Mouse (Mus musculus): ENCODE measurements around the gene Gls2. TPM values are rescaled to one million over a fixed set of nuclear protein-coding genes. Genes with fewer than 3 reads are reported as not detected.

Gene Gls2
- total RNA-seq, 2 experiments from 2014 or later = 33.0 to 39.9 TPM

- DNase-seq (ENCODE audit: low spot score in 2 of 2) = no peak
Observed at GRCm38 (mm10) chr10:128231146-128231545, 36.9 kb downstream of the Gls2 start.

GRCm38 (mm10) chr10:128231697-128232419 lies 37.6 kb downstream of the Gls2 start, which contains the start of gene Timeless:
Gene Timeless (plus strand): TSS chr10:128232065.
- DNase-seq (ENCODE audit: low spot score in 2 of 2) = peak; percentile 77 to 87

- peak; percentile 56 to 57 for DNase-seq (ENCODE audit: low spot score in 2 of 2)
Observed at GRCm38 (mm10) chr10:128232420-128232985, 38.2 kb downstream of the Gls2 start.

- DNase-seq (ENCODE audit: low spot score in 2 of 2) = no peak
Observed at GRCm38 (mm10) chr10:128236321-128236720, 42.1 kb downstream of the Gls2 start.

- peak; percentile 22 to 36 for DNase-seq (ENCODE audit: low spot score in 2 of 2)
Observed at GRCm38 (mm10) chr10:128237807-128238480, 43.7 kb downstream of the Gls2 start.

- no peak for DNase-seq (ENCODE audit: low spot score in 2 of 2)
Observed at GRCm38 (mm10) chr10:128239140-128239539, 44.9 kb downstream of the Gls2 start.

- DNase-seq (ENCODE audit: low spot score in 2 of 2) = no peak
Observed at GRCm38 (mm10) chr10:128240131-128240530, 45.9 kb downstream of the Gls2 start.

- DNase-seq (ENCODE audit: low spot score in 2 of 2) = no peak
Observed at GRCm38 (mm10) chr10:128243252-128243651, 49.0 kb downstream of the Gls2 start.

GRCm38 (mm10) chr10:128244121-128244520 lies 49.9 kb downstream of the Gls2 start:
- no peak for DNase-seq (ENCODE audit: low spot score in 2 of 2)

- no peak for DNase-seq (ENCODE audit: low spot score in 2 of 2)
Observed at GRCm38 (mm10) chr10:128247020-128247732, 52.9 kb downstream of the Gls2 start.

- DNase-seq (ENCODE audit: low spot score in 2 of 2) = no peak
Observed at GRCm38 (mm10) chr10:128250565-128250964, 56.3 kb downstream of the Gls2 start.

GRCm38 (mm10) chr10:128253677-128254255 lies 59.5 kb downstream of the Gls2 start, which contains the start of gene Apon:
Gene Apon (plus strand): TSS chr10:128254096.
- no peak for DNase-seq (ENCODE audit: low spot score in 2 of 2)

- no peak for DNase-seq (ENCODE audit: low spot score in 2 of 2)
Observed at GRCm38 (mm10) chr10:128255925-128256324, 61.7 kb downstream of the Gls2 start.

GRCm38 (mm10) chr10:128256328-128256727 lies 62.1 kb downstream of the Gls2 start:
- peak; percentile 15 to 21 for DNase-seq (ENCODE audit: low spot score in 2 of 2)

GRCm38 (mm10) chr10:128258953-128259352 lies 64.7 kb downstream of the Gls2 start:
- no peak for DNase-seq (ENCODE audit: low spot score in 2 of 2)

Other genes starting within 250 kb of the Gls2 start
- gene Hsd17b6, start 186.8 kb upstream of the Gls2 start, total RNA-seq (2021) = not detected
- 1 to 10 TPM; 8.9 to 9.1 TPM for gene Prim1, start 179.3 kb upstream of the Gls2 start, total RNA-seq (2021)
- 100 to 1,000 TPM; 337 to 359 TPM for gene Naca, start 158.9 kb upstream of the Gls2 start, total RNA-seq (2021)
- 100 to 1,000 TPM; 137 to 142 TPM for gene Ptges3, start 135.5 kb upstream of the Gls2 start, total RNA-seq (2021)
- 1,000 to 10,000 TPM; 1,718 to 1,797 TPM for gene Atp5b, start 111.2 kb upstream of the Gls2 start, total RNA-seq (2021)
- gene Baz2a, start 102.9 kb upstream of the Gls2 start, total RNA-seq (2021) = 10 to 100 TPM; 40.3 to 40.4 TPM
- gene Rbms2, start 14.2 kb upstream of the Gls2 start, total RNA-seq (2021) = 10 to 100 TPM; 14.9 to 15.4 TPM
- 10 to 100 TPM; 10.4 to 10.8 TPM for gene Spryd4, start 17.4 kb downstream of the Gls2 start, total RNA-seq (2021)
- not detected for gene Mip, start 31.4 kb downstream of the Gls2 start, total RNA-seq (2021)
- gene Timeless, start 37.6 kb downstream of the Gls2 start, total RNA-seq (2021) = 1 to 10 TPM; 7.0 to 9.2 TPM
- not detected for gene Apon, start 59.6 kb downstream of the Gls2 start, total RNA-seq (2021)
- not detected for gene Apof, start 74.2 kb downstream of the Gls2 start, total RNA-seq (2021)
- 10 to 100 TPM; 28.2 to 29.9 TPM for gene Stat2, start 76.1 kb downstream of the Gls2 start, total RNA-seq (2021)
- not detected for gene Il23a, start 104.3 kb downstream of the Gls2 start, total RNA-seq (2021)
- 10 to 100 TPM; 12.7 to 15.2 TPM for gene Pan2, start 108.9 kb downstream of the Gls2 start, total RNA-seq (2021)
- 10 to 100 TPM; 65.8 to 68.7 TPM for gene Cnpy2, start 128.0 kb downstream of the Gls2 start, total RNA-seq (2021)
- 100 to 1,000 TPM; 222 to 232 TPM for gene Cs, start 143.3 kb downstream of the Gls2 start, total RNA-seq (2021)
- 10 to 100 TPM; 58.5 to 60.4 TPM for gene Coq10a, start 174.5 kb downstream of the Gls2 start, total RNA-seq (2021)
- gene Ankrd52, start 182.7 kb downstream of the Gls2 start, total RNA-seq (2021) = 10 to 100 TPM; 51.0 to 52.2 TPM
- not detected for gene Slc39a5, start 206.8 kb downstream of the Gls2 start, total RNA-seq (2021)
- 10 to 100 TPM; 81.2 to 85.5 TPM for gene Nabp2, start 217.0 kb downstream of the Gls2 start, total RNA-seq (2021)
- 10 to 100 TPM; 78.9 to 81.5 TPM for gene Rnf41, start 217.2 kb downstream of the Gls2 start, total RNA-seq (2021)